Mouse (Mus musculus): ENCODE results near the gene Gmpr.

- no peak for TF ChIP-seq CTCF (IDR thresholded peaks at IDR 0.05; ENCODE audit: low read depth, low read length)
- no peak for TF ChIP-seq POLR2A (IDR thresholded peaks at IDR 0.05; ENCODE audit: borderline replicate concordance, low read depth, low read length)
Measured at GRCm38 (mm10) chr13:45514115-45514514, 6.9 kb downstream of the Gmpr start.
